Mouse (Mus musculus) erythroid progenitor cell, adult 5-6 weeks (primary cell): ENCODE measurements at regions not wholly inside any gene's neighbourhood (a gene's known extent, or its start where the extent isn't known, plus 50 kb on each side); places are given as distances from the start of the nearest gene placed in this dataset.
A peak's percentile ranks its signal among the peaks of the same experiment; 100 is the strongest.

Source experiments
- ATAC-seq: replicated peaks from 2 replicates; pipeline ENCODE4 v1.8.0; 2016; ENCODE audit warnings: moderate number of reproducible peaks, mild to moderate bottlenecking, moderate TSS enrichment, inconsistent platforms; ENCODE audit not compliant: poor library complexity, low FRiP score, severe bottlenecking

- no peak for ATAC-seq
Measured at GRCm38 (mm10) chr13:107838126-107838715, 206.0 kb upstream of the Smim15 start.

- no peak for ATAC-seq
Measured at GRCm38 (mm10) chr13:107837206-107837952, 206.9 kb upstream of the Smim15 start.

GRCm38 (mm10) chr13:107835756-107836385, 208.4 kb upstream of the Smim15 start:
- ATAC-seq: no peak

GRCm38 (mm10) chr13:107831997-107832396, 212.2 kb upstream of the Smim15 start:
- no peak for ATAC-seq

GRCm38 (mm10) chr13:107831221-107831681, 213.0 kb upstream of the Smim15 start:
- ATAC-seq: 0 out of 2 replicates have a peak, but pooled peaks have one; percentile 57

GRCm38 (mm10) chr13:107830281-107830680, 214.0 kb upstream of the Smim15 start:
- ATAC-seq: no peak

- ATAC-seq: no peak
Measured at GRCm38 (mm10) chr13:107829861-107830260, 214.4 kb upstream of the Smim15 start.

GRCm38 (mm10) chr13:107825636-107826035, 218.6 kb upstream of the Smim15 start:
- no peak for ATAC-seq

- ATAC-seq: no peak
Measured at GRCm38 (mm10) chr13:107823342-107823741, 220.9 kb upstream of the Smim15 start.

- no peak for ATAC-seq
Measured at GRCm38 (mm10) chr13:107822198-107822597, 222.0 kb upstream of the Smim15 start.

GRCm38 (mm10) chr13:107813562-107814161, 230.6 kb upstream of the Smim15 start:
- ATAC-seq: no peak

GRCm38 (mm10) chr13:107812014-107812413, 232.2 kb upstream of the Smim15 start:
- ATAC-seq: no peak

GRCm38 (mm10) chr13:107810802-107811192, 233.4 kb upstream of the Smim15 start:
- ATAC-seq: no peak

GRCm38 (mm10) chr13:107810060-107810801, 234.0 kb upstream of the Smim15 start:
- no peak for ATAC-seq

GRCm38 (mm10) chr13:107808961-107809360, 235.3 kb upstream of the Smim15 start:
- no peak for ATAC-seq

- ATAC-seq: no peak
Measured at GRCm38 (mm10) chr13:107804418-107804817, 239.8 kb upstream of the Smim15 start.

- ATAC-seq: no peak
Measured at GRCm38 (mm10) chr13:107799199-107799945, 244.9 kb upstream of the Smim15 start.

GRCm38 (mm10) chr13:107798144-107798543, 246.1 kb upstream of the Smim15 start:
- ATAC-seq: no peak

GRCm38 (mm10) chr13:107795516-107795915, 248.7 kb upstream of the Smim15 start:
- no peak for ATAC-seq
